Mouse (Mus musculus): Measurements from ENCODE around the gene Ivd. TPM values are rescaled to one million over a fixed set of nuclear protein-coding genes. Genes with fewer than 3 reads are reported as not detected.
A peak's percentile ranks its signal among the peaks of the same experiment; 100 is the strongest.

The Ivd gene
- polyA plus RNA-seq, 1 experiment from 2014 or later: 51.6 TPM

- no peak overlapping the region for H3K9ac ChIP-seq (ENCODE audit: low read length)
- H3K36me3 ChIP-seq (ENCODE audit: control insufficient read depth, insufficient read depth, low read length): peaks cover 23% of the 10 kb centered on the region
- DNase-seq (ENCODE audit: low spot score) (no peak), ATAC-seq (replicated peaks; ENCODE audit: low FRiP score, low TSS enrichment, low read depth) (no peak)
- H3K27me3 ChIP-seq (replicated peaks; ENCODE audit: control insufficient read depth, insufficient read depth, low read length): no peaks in the 10 kb centered on the region
- H3K4me1 ChIP-seq (replicated peaks; ENCODE audit: control insufficient read depth, insufficient read depth, low read length): no peaks in the 10 kb centered on the region
- H3K27ac ChIP-seq (ENCODE audit: low read depth): no peak overlapping the region
- WGBS: 44% methylated on average over 5 of the region's 5 CpGs
- no peak overlapping the region for H3K4me3 ChIP-seq (ENCODE audit: low read depth, low read length)
- H3K4me2 ChIP-seq (ENCODE audit: low read length): no peak overlapping the region
- H3K9me3 ChIP-seq (ENCODE audit: control insufficient read depth, low read length): no peaks in the 10 kb centered on the region
Measured at GRCm38 (mm10) chr2:118838330-118838729, 23.4 kb upstream of the Ivd start.

GRCm38 (mm10) chr2:118841186-118841585 lies 20.6 kb upstream of the Ivd start:
- Histone ChIP-seq H3K27ac (ENCODE audit: low read depth) (no peak overlapping the region), H3K27me3 (replicated peaks; ENCODE audit: control insufficient read depth, insufficient read depth, low read length) (no peaks in the 10 kb centered on the region), H3K4me1 (replicated peaks; ENCODE audit: control insufficient read depth, insufficient read depth, low read length) (no peaks in the 10 kb centered on the region), H3K9ac (ENCODE audit: low read length) (no peak overlapping the region), H3K9me3 (ENCODE audit: control insufficient read depth, low read length) (no peaks in the 10 kb centered on the region), H3K4me3 (ENCODE audit: low read depth, low read length) (no peak overlapping the region), H3K36me3 (ENCODE audit: control insufficient read depth, insufficient read depth, low read length) (no peaks in the 10 kb centered on the region), H3K4me2 (ENCODE audit: low read length) (no peak overlapping the region)
- ATAC-seq (replicated peaks; ENCODE audit: low FRiP score, low TSS enrichment, low read depth): no peak
- DNase-seq (ENCODE audit: low spot score): no peak
- 69% methylated on average over 5 of the region's 5 CpGs for WGBS

- Histone ChIP-seq H3K9ac (ENCODE audit: low read length) (no peak overlapping the region), H3K27me3 (replicated peaks; ENCODE audit: control insufficient read depth, insufficient read depth, low read length) (no peaks in the 10 kb centered on the region), H3K27ac (ENCODE audit: low read depth) (no peak overlapping the region), H3K9me3 (ENCODE audit: control insufficient read depth, low read length) (no peaks in the 10 kb centered on the region), H3K4me1 (replicated peaks; ENCODE audit: control insufficient read depth, insufficient read depth, low read length) (no peaks in the 10 kb centered on the region), H3K4me2 (ENCODE audit: low read length) (no peak overlapping the region), H3K4me3 (ENCODE audit: low read depth, low read length) (no peak overlapping the region), H3K36me3 (ENCODE audit: control insufficient read depth, insufficient read depth, low read length) (no peaks in the 10 kb centered on the region)
- no peak for DNase-seq (ENCODE audit: low spot score)
- WGBS: 82% methylated on average over 4 of the region's 4 CpGs
- no peak for ATAC-seq (replicated peaks; ENCODE audit: low FRiP score, low TSS enrichment, low read depth)
Measured at GRCm38 (mm10) chr2:118841774-118842173, 20.0 kb upstream of the Ivd start.

- Histone ChIP-seq H3K4me3 (ENCODE audit: low read depth, low read length) (no peak overlapping the region), H3K27ac (ENCODE audit: low read depth) (no peak overlapping the region), H3K9me3 (ENCODE audit: control insufficient read depth, low read length) (no peaks in the 10 kb centered on the region), H3K27me3 (replicated peaks; ENCODE audit: control insufficient read depth, insufficient read depth, low read length) (no peaks in the 10 kb centered on the region), H3K9ac (ENCODE audit: low read length) (no peak overlapping the region), H3K4me2 (ENCODE audit: low read length) (no peak overlapping the region), H3K4me1 (replicated peaks; ENCODE audit: control insufficient read depth, insufficient read depth, low read length) (no peaks in the 10 kb centered on the region), H3K36me3 (ENCODE audit: control insufficient read depth, insufficient read depth, low read length) (no peaks in the 10 kb centered on the region)
- DNase-seq (ENCODE audit: low spot score): no peak
- 86% methylated on average over 3 of the region's 3 CpGs for WGBS
- ATAC-seq (replicated peaks; ENCODE audit: low FRiP score, low TSS enrichment, low read depth): no peak
Measured at GRCm38 (mm10) chr2:118844427-118844826, 17.3 kb upstream of the Ivd start.

GRCm38 (mm10) chr2:118846246-118846645 lies 15.5 kb upstream of the Ivd start:
- Histone ChIP-seq H3K9ac (ENCODE audit: low read length) (no peak overlapping the region), H3K27ac (ENCODE audit: low read depth) (no peak overlapping the region), H3K27me3 (replicated peaks; ENCODE audit: control insufficient read depth, insufficient read depth, low read length) (no peaks in the 10 kb centered on the region), H3K4me1 (replicated peaks; ENCODE audit: control insufficient read depth, insufficient read depth, low read length) (no peaks in the 10 kb centered on the region), H3K4me2 (ENCODE audit: low read length) (no peak overlapping the region), H3K9me3 (ENCODE audit: control insufficient read depth, low read length) (no peaks in the 10 kb centered on the region), H3K36me3 (ENCODE audit: control insufficient read depth, insufficient read depth, low read length) (no peaks in the 10 kb centered on the region), H3K4me3 (ENCODE audit: low read depth, low read length) (no peak overlapping the region)
- ATAC-seq (replicated peaks; ENCODE audit: low FRiP score, low TSS enrichment, low read depth) (no peak), DNase-seq (ENCODE audit: low spot score) (no peak)
- WGBS: 46% methylated on average over 7 of the region's 7 CpGs

- no peaks in the 10 kb centered on the region for H3K36me3 ChIP-seq (ENCODE audit: control insufficient read depth, insufficient read depth, low read length)
- H3K4me2 ChIP-seq (ENCODE audit: low read length): no peak overlapping the region
- DNase-seq (ENCODE audit: low spot score) (no peak), ATAC-seq (replicated peaks; ENCODE audit: low FRiP score, low TSS enrichment, low read depth) (no peak)
- H3K27me3 ChIP-seq (replicated peaks; ENCODE audit: control insufficient read depth, insufficient read depth, low read length): no peaks in the 10 kb centered on the region
- no peak overlapping the region for H3K27ac ChIP-seq (ENCODE audit: low read depth)
- no peaks in the 10 kb centered on the region for H3K9me3 ChIP-seq (ENCODE audit: control insufficient read depth, low read length)
- H3K9ac ChIP-seq (ENCODE audit: low read length): no peak overlapping the region
- 21% methylated on average over 3 of the region's 3 CpGs for WGBS
- no peak overlapping the region for H3K4me3 ChIP-seq (ENCODE audit: low read depth, low read length)
- H3K4me1 ChIP-seq (replicated peaks; ENCODE audit: control insufficient read depth, insufficient read depth, low read length): no peaks in the 10 kb centered on the region
Measured at GRCm38 (mm10) chr2:118851756-118852155, 10.0 kb upstream of the Ivd start.

GRCm38 (mm10) chr2:118862340-118862675 lies 554 bp downstream of the Ivd start:
- no peak for ATAC-seq (replicated peaks; ENCODE audit: low FRiP score, low TSS enrichment, low read depth)
- H3K4me3 ChIP-seq (ENCODE audit: low read depth, low read length): peak overlapping the region; percentile 48
- H3K9ac ChIP-seq (ENCODE audit: low read length): peak overlapping the region; percentile 37
- H3K27me3 ChIP-seq (replicated peaks; ENCODE audit: control insufficient read depth, insufficient read depth, low read length): no peaks in the 10 kb centered on the region
- 0 out of 2 replicates have a peak, but pooled peaks cover 5% of the 10 kb centered on the region for H3K4me1 ChIP-seq (replicated peaks; ENCODE audit: control insufficient read depth, insufficient read depth, low read length)
- H3K4me2 ChIP-seq (ENCODE audit: low read length): peak overlapping the region; percentile 61
- WGBS: 24% methylated on average over 3 of the region's 3 CpGs
- H3K27ac ChIP-seq (ENCODE audit: low read depth): peak overlapping the region; percentile 2; the same call in 1 of the 2 replicates
- H3K36me3 ChIP-seq (ENCODE audit: control insufficient read depth, insufficient read depth, low read length): no peaks in the 10 kb centered on the region
- DNase-seq (ENCODE audit: low spot score): no peak
- no peaks in the 10 kb centered on the region for H3K9me3 ChIP-seq (ENCODE audit: control insufficient read depth, low read length)

GRCm38 (mm10) chr2:118870601-118871000 lies 8.8 kb downstream of the Ivd start:
- Histone ChIP-seq H3K9me3 (ENCODE audit: control insufficient read depth, low read length) (no peaks in the 10 kb centered on the region), H3K36me3 (ENCODE audit: control insufficient read depth, insufficient read depth, low read length) (peaks cover 39% of the 10 kb centered on the region), H3K9ac (ENCODE audit: low read length) (no peak overlapping the region), H3K4me1 (replicated peaks; ENCODE audit: control insufficient read depth, insufficient read depth, low read length) (no peaks in the 10 kb centered on the region), H3K4me2 (ENCODE audit: low read length) (no peak overlapping the region), H3K4me3 (ENCODE audit: low read depth, low read length) (no peak overlapping the region), H3K27me3 (replicated peaks; ENCODE audit: control insufficient read depth, insufficient read depth, low read length) (no peaks in the 10 kb centered on the region), H3K27ac (ENCODE audit: low read depth) (no peak overlapping the region)
- ATAC-seq (replicated peaks; ENCODE audit: low FRiP score, low TSS enrichment, low read depth): no peak
- DNase-seq (ENCODE audit: low spot score): no peak
- 79% methylated on average over 3 of the region's 3 CpGs for WGBS

- Histone ChIP-seq H3K27me3 (replicated peaks; ENCODE audit: control insufficient read depth, insufficient read depth, low read length) (no peaks in the 10 kb centered on the region), H3K4me2 (ENCODE audit: low read length) (no peak overlapping the region), H3K27ac (ENCODE audit: low read depth) (no peak overlapping the region), H3K4me1 (replicated peaks; ENCODE audit: control insufficient read depth, insufficient read depth, low read length) (no peaks in the 10 kb centered on the region), H3K4me3 (ENCODE audit: low read depth, low read length) (no peak overlapping the region), H3K9me3 (ENCODE audit: control insufficient read depth, low read length) (no peaks in the 10 kb centered on the region), H3K9ac (ENCODE audit: low read length) (no peak overlapping the region), H3K36me3 (ENCODE audit: control insufficient read depth, insufficient read depth, low read length) (peaks cover 42% of the 10 kb centered on the region)
- no peak for ATAC-seq (replicated peaks; ENCODE audit: low FRiP score, low TSS enrichment, low read depth)
- WGBS: 78% methylated on average over 1 of the region's 1 CpGs
- no peak for DNase-seq (ENCODE audit: low spot score)
Measured at GRCm38 (mm10) chr2:118871032-118871431, 9.3 kb downstream of the Ivd start.

All from intestine, embryonic 14.5 days (tissue).